Mouse (Mus musculus): ENCODE measurements around the gene Arhgap17. TPM values are rescaled to one million over a fixed set of nuclear protein-coding genes. Genes with fewer than 3 reads are reported as not detected.
A peak's percentile ranks its signal among the peaks of the same experiment; 100 is the strongest.

Gene Arhgap17
- polyA plus RNA-seq (2015; fragmentation: Nextera tagmentation; extraction: Ambion mirVana): 8.8 and 10.1 TPM in 2 replicates

GRCm38 (mm10) chr7:123369759-123370481, at the start of gene Arhgap17, which contains the start of gene Lcmt1:
Gene Arhgap17 (minus strand): TSS chr7:123369915.
Gene Lcmt1 (plus strand): TSS chr7:123369784.
- Histone ChIP-seq H3K9ac (ENCODE audit: low read depth, low read length) (peak within 1 kb of the TSS; percentile 96), H3K4me3 (ENCODE audit: low read depth, low read length) (peak within 1 kb of the TSS; percentile 94), H3K27me3 (ENCODE audit: control insufficient read depth, insufficient read depth, low read depth, low read length) (no peaks in the 10 kb centered on the region), H3K4me2 (ENCODE audit: low read depth, low read length) (peak within 1 kb of the TSS; percentile 95), H3K27ac (ENCODE audit: low read length) (peak within 1 kb of the TSS; percentile 88), H3K36me3 (ENCODE audit: control insufficient read depth, insufficient read depth) (no peaks in the 10 kb centered on the region), H3K9me3 (replicated peaks; ENCODE audit: control insufficient read depth, low read length) (no peaks in the 10 kb centered on the region), H3K4me1 (ENCODE audit: control insufficient read depth, low read depth, low read length) (peaks cover 48% of the 10 kb centered on the region)
- WGBS (ENCODE audit: insufficient replicate concordance): under 1% methylated on average over 61 of the region's 64 CpGs
- peak; percentile 97 for ATAC-seq (ENCODE audit: low read depth)

GRCm38 (mm10) chr7:123417661-123418060, 47.9 kb upstream of the Arhgap17 start:
- Histone ChIP-seq H3K4me1 (ENCODE audit: control insufficient read depth, low read depth, low read length) (no peaks in the 10 kb centered on the region), H3K27ac (ENCODE audit: low read length) (peak overlapping the region; percentile 9; the same call in 1 of the 2 replicates), H3K4me2 (ENCODE audit: low read depth, low read length) (no peak overlapping the region), H3K9me3 (replicated peaks; ENCODE audit: control insufficient read depth, low read length) (no peaks in the 10 kb centered on the region), H3K9ac (ENCODE audit: low read depth, low read length) (no peak overlapping the region; the same call in 1 of the 2 replicates), H3K36me3 (ENCODE audit: control insufficient read depth, insufficient read depth) (no peaks in the 10 kb centered on the region; the same call in 1 of the 2 replicates), H3K4me3 (ENCODE audit: low read depth, low read length) (no peak overlapping the region), H3K27me3 (ENCODE audit: control insufficient read depth, insufficient read depth, low read depth, low read length) (no peaks in the 10 kb centered on the region)
- no peak for ATAC-seq (ENCODE audit: low read depth)
- 65% methylated on average over 3 of the region's 3 CpGs for WGBS (ENCODE audit: insufficient replicate concordance)

GRCm38 (mm10) chr7:123416803-123417202, 47.1 kb upstream of the Arhgap17 start:
- H3K9me3 ChIP-seq (replicated peaks; ENCODE audit: control insufficient read depth, low read length): no peaks in the 10 kb centered on the region
- H3K4me2 ChIP-seq (ENCODE audit: low read depth, low read length): no peak overlapping the region
- no peaks in the 10 kb centered on the region; the same call in 1 of the 2 replicates for H3K36me3 ChIP-seq (ENCODE audit: control insufficient read depth, insufficient read depth)
- H3K9ac ChIP-seq (ENCODE audit: low read depth, low read length): no peak overlapping the region
- H3K27me3 ChIP-seq (ENCODE audit: control insufficient read depth, insufficient read depth, low read depth, low read length): no peaks in the 10 kb centered on the region
- no peaks in the 10 kb centered on the region for H3K4me1 ChIP-seq (ENCODE audit: control insufficient read depth, low read depth, low read length)
- ATAC-seq (ENCODE audit: low read depth): no peak
- H3K27ac ChIP-seq (ENCODE audit: low read length): no peak overlapping the region
- WGBS (ENCODE audit: insufficient replicate concordance): 68% methylated on average over 4 of the region's 4 CpGs
- no peak overlapping the region for H3K4me3 ChIP-seq (ENCODE audit: low read depth, low read length)

- Histone ChIP-seq H3K4me3 (ENCODE audit: low read depth, low read length) (no peak overlapping the region), H3K4me1 (ENCODE audit: control insufficient read depth, low read depth, low read length) (no peaks in the 10 kb centered on the region; the same call in 1 of the 2 replicates), H3K9ac (ENCODE audit: low read depth, low read length) (no peak overlapping the region), H3K36me3 (ENCODE audit: control insufficient read depth, insufficient read depth) (no peaks in the 10 kb centered on the region; the same call in 1 of the 2 replicates), H3K9me3 (replicated peaks; ENCODE audit: control insufficient read depth, low read length) (no peaks in the 10 kb centered on the region), H3K27me3 (ENCODE audit: control insufficient read depth, insufficient read depth, low read depth, low read length) (no peaks in the 10 kb centered on the region), H3K27ac (ENCODE audit: low read length) (no peak overlapping the region), H3K4me2 (ENCODE audit: low read depth, low read length) (no peak overlapping the region)
- ATAC-seq (ENCODE audit: low read depth): no peak
- whole genome bisulfite sequencing (ENCODE audit: insufficient replicate concordance): 82% methylated on average over 3 of the region's 3 CpGs
Observed at GRCm38 (mm10) chr7:123412143-123412542, 42.4 kb upstream of the Arhgap17 start.

- Histone ChIP-seq H3K9ac (ENCODE audit: low read depth, low read length) (no peak overlapping the region), H3K4me1 (ENCODE audit: control insufficient read depth, low read depth, low read length) (no peaks in the 10 kb centered on the region; the same call in 1 of the 2 replicates), H3K9me3 (replicated peaks; ENCODE audit: control insufficient read depth, low read length) (no peaks in the 10 kb centered on the region), H3K36me3 (ENCODE audit: control insufficient read depth, insufficient read depth) (no peaks in the 10 kb centered on the region; the same call in 1 of the 2 replicates), H3K27ac (ENCODE audit: low read length) (no peak overlapping the region), H3K4me2 (ENCODE audit: low read depth, low read length) (no peak overlapping the region), H3K27me3 (ENCODE audit: control insufficient read depth, insufficient read depth, low read depth, low read length) (no peaks in the 10 kb centered on the region), H3K4me3 (ENCODE audit: low read depth, low read length) (no peak overlapping the region)
- no peak for ATAC-seq (ENCODE audit: low read depth)
- WGBS (ENCODE audit: insufficient replicate concordance): 72% methylated on average over 1 of the region's 1 CpGs
Observed at GRCm38 (mm10) chr7:123411109-123411508, 41.4 kb upstream of the Arhgap17 start.

GRCm38 (mm10) chr7:123410502-123410901, 40.8 kb upstream of the Arhgap17 start:
- Histone ChIP-seq H3K4me1 (ENCODE audit: control insufficient read depth, low read depth, low read length) (peaks cover 2% of the 10 kb centered on the region; the same call in 1 of the 2 replicates), H3K27me3 (ENCODE audit: control insufficient read depth, insufficient read depth, low read depth, low read length) (no peaks in the 10 kb centered on the region), H3K9ac (ENCODE audit: low read depth, low read length) (no peak overlapping the region), H3K4me3 (ENCODE audit: low read depth, low read length) (no peak overlapping the region), H3K4me2 (ENCODE audit: low read depth, low read length) (no peak overlapping the region), H3K9me3 (replicated peaks; ENCODE audit: control insufficient read depth, low read length) (no peaks in the 10 kb centered on the region), H3K27ac (ENCODE audit: low read length) (no peak overlapping the region), H3K36me3 (ENCODE audit: control insufficient read depth, insufficient read depth) (no peaks in the 10 kb centered on the region; the same call in 1 of the 2 replicates)
- 84% methylated on average over 7 of the region's 7 CpGs for WGBS (ENCODE audit: insufficient replicate concordance)
- no peak for ATAC-seq (ENCODE audit: low read depth)

GRCm38 (mm10) chr7:123406988-123407387, 37.3 kb upstream of the Arhgap17 start:
- Histone ChIP-seq H3K4me3 (ENCODE audit: low read depth, low read length) (no peak overlapping the region), H3K9ac (ENCODE audit: low read depth, low read length) (no peak overlapping the region), H3K4me2 (ENCODE audit: low read depth, low read length) (no peak overlapping the region), H3K4me1 (ENCODE audit: control insufficient read depth, low read depth, low read length) (peaks cover 8% of the 10 kb centered on the region; the same call in 1 of the 2 replicates), H3K27me3 (ENCODE audit: control insufficient read depth, insufficient read depth, low read depth, low read length) (no peaks in the 10 kb centered on the region), H3K36me3 (ENCODE audit: control insufficient read depth, insufficient read depth) (peaks cover 4% of the 10 kb centered on the region; the same call in 1 of the 2 replicates), H3K27ac (ENCODE audit: low read length) (no peak overlapping the region), H3K9me3 (replicated peaks; ENCODE audit: control insufficient read depth, low read length) (no peaks in the 10 kb centered on the region)
- ATAC-seq (ENCODE audit: low read depth): no peak
- WGBS (ENCODE audit: insufficient replicate concordance): 75% methylated on average over 4 of the region's 4 CpGs

- Histone ChIP-seq H3K27me3 (ENCODE audit: control insufficient read depth, insufficient read depth, low read depth, low read length) (no peaks in the 10 kb centered on the region), H3K9ac (ENCODE audit: low read depth, low read length) (no peak overlapping the region), H3K9me3 (replicated peaks; ENCODE audit: control insufficient read depth, low read length) (no peaks in the 10 kb centered on the region), H3K27ac (ENCODE audit: low read length) (no peak overlapping the region), H3K4me1 (ENCODE audit: control insufficient read depth, low read depth, low read length) (peaks cover 8% of the 10 kb centered on the region; the same call in 1 of the 2 replicates), H3K4me3 (ENCODE audit: low read depth, low read length) (no peak overlapping the region), H3K36me3 (ENCODE audit: control insufficient read depth, insufficient read depth) (peaks cover 7% of the 10 kb centered on the region; the same call in 1 of the 2 replicates), H3K4me2 (ENCODE audit: low read depth, low read length) (no peak overlapping the region)
- WGBS (ENCODE audit: insufficient replicate concordance): 43% methylated on average over 3 of the region's 3 CpGs
- peak; percentile 62 for ATAC-seq (ENCODE audit: low read depth)
Observed at GRCm38 (mm10) chr7:123405619-123406018, 35.9 kb upstream of the Arhgap17 start.

GRCm38 (mm10) chr7:123404198-123404597, 34.5 kb upstream of the Arhgap17 start:
- Histone ChIP-seq H3K27ac (ENCODE audit: low read length) (no peak overlapping the region), H3K9me3 (replicated peaks; ENCODE audit: control insufficient read depth, low read length) (no peaks in the 10 kb centered on the region), H3K36me3 (ENCODE audit: control insufficient read depth, insufficient read depth) (peaks cover 7% of the 10 kb centered on the region; the same call in 1 of the 2 replicates), H3K4me1 (ENCODE audit: control insufficient read depth, low read depth, low read length) (peaks cover 8% of the 10 kb centered on the region; the same call in 1 of the 2 replicates), H3K4me3 (ENCODE audit: low read depth, low read length) (no peak overlapping the region), H3K4me2 (ENCODE audit: low read depth, low read length) (no peak overlapping the region), H3K27me3 (ENCODE audit: control insufficient read depth, insufficient read depth, low read depth, low read length) (no peaks in the 10 kb centered on the region), H3K9ac (ENCODE audit: low read depth, low read length) (no peak overlapping the region)
- ATAC-seq (ENCODE audit: low read depth): no peak
- 84% methylated on average over 6 of the region's 6 CpGs for WGBS (ENCODE audit: insufficient replicate concordance)
